Mouse (Mus musculus): ENCODE measurements around the gene Cyth1. TPM values are rescaled to one million over a fixed set of nuclear protein-coding genes. Genes with fewer than 3 reads are reported as not detected.
A peak's percentile ranks its signal among the peaks of the same experiment; 100 is the strongest.

Cyth1 gene
- polyA plus RNA-seq, 1 experiment from 2014 or later: 24.0 TPM

DNA sequence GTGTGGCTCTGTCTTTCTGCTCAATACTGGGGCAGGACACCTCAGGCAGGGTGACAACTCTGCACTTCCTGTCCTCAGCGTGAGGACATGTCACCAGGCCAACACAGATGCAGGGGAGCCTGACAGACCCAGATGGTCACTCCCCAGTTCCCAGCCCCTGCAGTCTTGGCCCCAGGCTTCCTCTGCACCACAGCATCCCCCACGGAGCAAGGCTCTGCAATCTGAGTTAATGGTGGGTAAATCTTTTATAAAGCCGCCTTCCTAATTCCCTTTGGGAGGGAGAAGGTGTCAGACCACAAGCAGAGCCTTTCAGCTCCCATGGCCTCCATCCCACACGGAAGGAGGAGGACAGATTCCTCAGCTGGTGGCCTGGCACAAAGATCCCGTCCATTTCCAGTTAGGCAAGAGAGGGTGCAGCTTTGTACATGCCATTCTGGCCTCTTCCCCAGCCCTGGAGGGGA is 112.2 kb downstream of the Cyth1 start:
- Histone ChIP-seq H3K4me2 (ENCODE audit: low read depth, low read length) (no peak overlapping the region), H3K27ac (ENCODE audit: low read length) (no peak overlapping the region), H3K9me3 (replicated peaks; ENCODE audit: control insufficient read depth, low read length) (peaks cover 5% of the 10 kb centered on the region; the same call in 1 of the 2 replicates), H3K4me3 (ENCODE audit: low read length) (no peak overlapping the region), H3K9ac (ENCODE audit: low read length) (no peak overlapping the region), H3K4me1 (ENCODE audit: control insufficient read depth, insufficient read depth, low read length) (peaks cover 12% of the 10 kb centered on the region), H3K36me3 (ENCODE audit: control insufficient read depth, insufficient read depth) (no peaks in the 10 kb centered on the region), H3K27me3 (ENCODE audit: control insufficient read depth, insufficient read depth, low read length) (no peaks in the 10 kb centered on the region)
- ATAC-seq (replicated peaks; ENCODE audit: extremely low read depth, insufficient read depth, low FRiP score): no peak
- 52% methylated on average over 5 of the region's 5 CpGs for WGBS

DNA sequence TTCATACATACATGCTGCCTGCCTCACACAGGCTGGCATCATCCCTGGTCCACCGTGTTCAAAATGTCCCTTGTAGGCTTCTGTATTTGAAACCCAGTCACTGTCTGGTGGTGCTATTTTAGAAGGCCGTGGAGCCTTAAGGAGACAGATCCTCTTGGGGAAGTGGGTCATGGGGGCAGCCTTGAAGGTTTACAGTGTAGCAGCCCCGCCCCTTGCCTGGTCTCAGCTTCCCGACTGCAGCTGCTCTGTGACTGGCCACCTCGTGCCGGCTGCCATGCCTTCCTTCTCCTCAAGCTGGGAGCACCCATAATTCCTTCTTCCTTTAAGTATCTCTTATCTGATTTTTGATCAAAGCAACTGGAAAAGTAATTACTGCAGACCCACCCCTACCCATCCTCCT is 113.1 kb downstream of the Cyth1 start:
- no peaks in the 10 kb centered on the region for H3K36me3 ChIP-seq (ENCODE audit: control insufficient read depth, insufficient read depth)
- H3K4me1 ChIP-seq (ENCODE audit: control insufficient read depth, insufficient read depth, low read length): peaks cover 12% of the 10 kb centered on the region
- peaks cover 5% of the 10 kb centered on the region; the same call in 1 of the 2 replicates for H3K9me3 ChIP-seq (replicated peaks; ENCODE audit: control insufficient read depth, low read length)
- no peak overlapping the region for H3K9ac ChIP-seq (ENCODE audit: low read length)
- H3K4me2 ChIP-seq (ENCODE audit: low read depth, low read length): no peak overlapping the region
- no peak overlapping the region for H3K27ac ChIP-seq (ENCODE audit: low read length)
- no peak for ATAC-seq (replicated peaks; ENCODE audit: extremely low read depth, insufficient read depth, low FRiP score)
- H3K27me3 ChIP-seq (ENCODE audit: control insufficient read depth, insufficient read depth, low read length): no peaks in the 10 kb centered on the region
- 50% methylated on average over 6 of the region's 6 CpGs for WGBS
- H3K4me3 ChIP-seq (ENCODE audit: low read length): no peak overlapping the region

DNA sequence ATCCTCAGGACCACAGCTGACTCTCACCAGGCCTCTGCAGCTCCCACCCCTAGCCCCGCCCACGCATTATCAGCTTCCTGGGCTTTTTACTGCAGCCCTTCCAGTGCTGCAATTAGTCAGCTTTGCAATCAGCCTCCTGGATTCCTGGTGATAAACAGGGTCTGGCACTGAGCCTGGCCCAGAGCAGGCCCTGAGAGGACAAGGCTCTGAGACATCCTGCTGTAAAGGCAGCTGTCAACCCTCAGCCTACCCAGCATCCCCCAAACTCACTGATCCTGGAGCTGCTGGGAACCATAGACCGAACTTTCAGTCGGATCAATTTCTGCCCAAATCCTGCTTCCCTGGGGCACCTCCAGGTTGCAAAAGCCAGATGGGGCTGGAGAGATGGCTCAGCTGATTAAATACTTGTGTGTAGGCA is 114.6 kb downstream of the Cyth1 start:
- Histone ChIP-seq H3K36me3 (ENCODE audit: control insufficient read depth, insufficient read depth) (no peaks in the 10 kb centered on the region), H3K27me3 (ENCODE audit: control insufficient read depth, insufficient read depth, low read length) (no peaks in the 10 kb centered on the region), H3K27ac (ENCODE audit: low read length) (peak overlapping the region; percentile 59; the same call in 1 of the 2 replicates), H3K9ac (ENCODE audit: low read length) (no peak overlapping the region), H3K4me3 (ENCODE audit: low read length) (no peak overlapping the region), H3K4me1 (ENCODE audit: control insufficient read depth, insufficient read depth, low read length) (peaks cover 12% of the 10 kb centered on the region), H3K9me3 (replicated peaks; ENCODE audit: control insufficient read depth, low read length) (peaks cover 2% of the 10 kb centered on the region; the same call in 1 of the 2 replicates), H3K4me2 (ENCODE audit: low read depth, low read length) (no peak overlapping the region)
- WGBS: 28% methylated on average over 4 of the region's 4 CpGs
- peak; percentile 68 for ATAC-seq (replicated peaks; ENCODE audit: extremely low read depth, insufficient read depth, low FRiP score)

DNA sequence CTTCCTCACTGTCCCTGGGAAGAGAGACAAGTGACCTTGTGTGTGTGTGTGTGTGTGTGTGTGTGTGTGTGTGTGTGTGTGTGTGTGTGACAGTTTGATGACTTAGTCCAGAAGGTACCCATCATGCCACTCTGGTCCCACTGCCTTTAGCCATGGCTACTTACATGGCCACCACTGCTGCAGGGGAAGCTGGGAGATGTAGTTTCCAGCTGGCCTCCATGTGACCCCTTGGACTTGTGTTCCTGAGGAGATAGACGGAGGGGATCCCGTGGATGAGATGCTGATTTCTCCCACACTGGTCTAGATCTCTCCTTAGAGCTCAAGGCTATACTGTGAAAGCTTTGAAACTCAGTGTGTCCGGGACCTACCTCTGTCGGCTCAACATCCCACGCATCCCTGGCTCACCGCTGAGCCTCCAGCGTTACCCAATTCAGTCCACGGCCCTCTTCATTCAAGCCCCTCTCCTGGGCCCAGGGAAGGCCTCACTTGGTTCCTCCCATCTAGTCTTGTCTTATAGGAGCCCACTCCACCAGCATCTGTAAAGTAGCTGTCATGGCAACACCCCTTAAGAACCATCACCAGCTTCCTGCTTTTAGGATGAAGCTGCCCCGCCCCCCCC is 115.2 kb downstream of the Cyth1 start:
- Histone ChIP-seq H3K27ac (ENCODE audit: low read length) (peak overlapping the region; percentile 59; the same call in 1 of the 2 replicates), H3K27me3 (ENCODE audit: control insufficient read depth, insufficient read depth, low read length) (no peaks in the 10 kb centered on the region), H3K4me3 (ENCODE audit: low read length) (no peak overlapping the region), H3K36me3 (ENCODE audit: control insufficient read depth, insufficient read depth) (no peaks in the 10 kb centered on the region), H3K4me1 (ENCODE audit: control insufficient read depth, insufficient read depth, low read length) (peaks cover 12% of the 10 kb centered on the region), H3K9me3 (replicated peaks; ENCODE audit: control insufficient read depth, low read length) (no peaks in the 10 kb centered on the region), H3K4me2 (ENCODE audit: low read depth, low read length) (no peak overlapping the region), H3K9ac (ENCODE audit: low read length) (no peak overlapping the region)
- 57% methylated on average over 9 of the region's 9 CpGs for WGBS
- 0 out of 2 replicates have a peak, but pooled peaks have one; percentile 1 for ATAC-seq (replicated peaks; ENCODE audit: extremely low read depth, insufficient read depth, low FRiP score)

DNA sequence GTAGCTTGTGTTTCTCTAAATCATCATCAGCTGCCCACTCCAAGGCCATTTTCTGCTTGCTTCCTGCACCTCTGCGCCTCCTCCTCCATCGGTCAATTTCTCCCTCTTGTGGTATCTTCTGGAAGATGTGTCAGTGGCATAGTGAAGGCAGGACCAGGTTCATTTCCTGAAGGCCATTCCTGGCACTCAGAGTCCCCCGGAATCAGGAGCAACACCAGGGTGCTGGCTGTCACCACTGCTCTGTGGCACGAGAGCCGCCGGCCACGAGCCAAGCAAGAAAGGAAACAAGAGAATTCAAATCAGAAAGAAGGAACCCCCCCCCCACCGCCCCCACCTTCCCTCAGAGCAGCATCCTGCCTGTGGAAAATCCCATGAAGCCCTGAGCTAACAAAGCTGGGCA is 116.3 kb downstream of the Cyth1 start:
- no peak; the same call in 1 of the 2 replicates for ATAC-seq (replicated peaks; ENCODE audit: extremely low read depth, insufficient read depth, low FRiP score)
- Histone ChIP-seq H3K9ac (ENCODE audit: low read length) (no peak overlapping the region), H3K4me3 (ENCODE audit: low read length) (no peak overlapping the region), H3K27me3 (ENCODE audit: control insufficient read depth, insufficient read depth, low read length) (no peaks in the 10 kb centered on the region), H3K4me2 (ENCODE audit: low read depth, low read length) (no peak overlapping the region), H3K4me1 (ENCODE audit: control insufficient read depth, insufficient read depth, low read length) (peaks cover 12% of the 10 kb centered on the region), H3K27ac (ENCODE audit: low read length) (peak overlapping the region; percentile 64; the same call in 1 of the 2 replicates), H3K9me3 (replicated peaks; ENCODE audit: control insufficient read depth, low read length) (no peaks in the 10 kb centered on the region), H3K36me3 (ENCODE audit: control insufficient read depth, insufficient read depth) (no peaks in the 10 kb centered on the region)
- 53% methylated on average over 8 of the region's 8 CpGs for WGBS

DNA sequence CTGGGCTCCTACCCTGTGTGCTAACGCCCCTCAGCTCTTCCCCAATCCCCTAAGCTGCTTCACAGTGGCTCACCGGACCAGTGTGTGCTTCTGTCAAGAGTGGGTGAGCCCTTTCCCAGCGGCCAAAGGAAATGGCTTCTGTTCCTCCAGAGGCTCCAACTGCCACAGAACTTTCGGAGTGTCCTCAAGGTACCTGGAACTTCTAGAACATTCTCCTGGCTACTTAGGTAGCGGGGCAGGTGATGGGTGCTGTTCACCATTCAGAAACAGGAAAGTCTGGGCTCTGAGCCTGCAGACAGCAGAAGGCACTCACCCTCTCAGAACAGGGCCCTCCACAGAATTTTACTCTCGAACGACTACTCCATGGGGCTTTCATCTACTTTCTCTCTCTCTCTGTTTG is 117.9 kb downstream of the Cyth1 start, which contains the start of gene Dnah17:
TSS of gene Dnah17 (minus strand) at position 101 of the 400 bp plus-strand sequence.
- H3K4me2 ChIP-seq (ENCODE audit: low read depth, low read length): no peak within 1 kb of the TSS
- H3K4me3 ChIP-seq (ENCODE audit: low read length): no peak within 1 kb of the TSS
- no peak within 1 kb of the TSS for H3K27ac ChIP-seq (ENCODE audit: low read length)
- no peaks in the 10 kb centered on the region for H3K9me3 ChIP-seq (replicated peaks; ENCODE audit: control insufficient read depth, low read length)
- no peak within 1 kb of the TSS for H3K9ac ChIP-seq (ENCODE audit: low read length)
- no peaks in the 10 kb centered on the region for H3K36me3 ChIP-seq (ENCODE audit: control insufficient read depth, insufficient read depth)
- H3K4me1 ChIP-seq (ENCODE audit: control insufficient read depth, insufficient read depth, low read length): peaks cover 12% of the 10 kb centered on the region
- WGBS: 86% methylated on average over 7 of the region's 7 CpGs
- no peak for ATAC-seq (replicated peaks; ENCODE audit: extremely low read depth, insufficient read depth, low FRiP score)
- no peaks in the 10 kb centered on the region for H3K27me3 ChIP-seq (ENCODE audit: control insufficient read depth, insufficient read depth, low read length)

DNA sequence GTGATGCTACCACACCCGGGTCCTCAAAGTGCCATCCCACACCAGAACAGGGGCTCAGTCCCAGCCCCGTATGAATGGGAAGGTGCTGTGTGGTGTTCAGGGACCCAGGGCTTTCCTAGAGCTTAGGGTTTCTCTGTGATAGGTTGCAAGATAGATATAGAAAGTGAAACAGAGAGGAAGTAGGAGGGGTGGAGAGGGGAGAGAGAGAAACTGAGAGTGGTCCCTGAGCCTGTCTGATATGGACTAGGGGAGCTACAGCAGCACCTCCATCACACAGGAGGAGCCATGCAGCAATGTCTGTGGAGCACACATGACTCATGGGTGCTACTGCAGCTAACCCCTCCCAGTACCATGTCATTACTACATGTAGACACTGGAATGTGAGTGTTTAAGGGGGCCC is 118.6 kb downstream of the Cyth1 start:
- Histone ChIP-seq H3K9me3 (replicated peaks; ENCODE audit: control insufficient read depth, low read length) (no peaks in the 10 kb centered on the region), H3K27me3 (ENCODE audit: control insufficient read depth, insufficient read depth, low read length) (no peaks in the 10 kb centered on the region), H3K9ac (ENCODE audit: low read length) (no peak overlapping the region), H3K36me3 (ENCODE audit: control insufficient read depth, insufficient read depth) (no peaks in the 10 kb centered on the region), H3K4me1 (ENCODE audit: control insufficient read depth, insufficient read depth, low read length) (peaks cover 12% of the 10 kb centered on the region), H3K4me2 (ENCODE audit: low read depth, low read length) (no peak overlapping the region), H3K27ac (ENCODE audit: low read length) (no peak overlapping the region), H3K4me3 (ENCODE audit: low read length) (no peak overlapping the region)
- 88% methylated on average over 2 of the region's 2 CpGs for WGBS
- no peak for ATAC-seq (replicated peaks; ENCODE audit: extremely low read depth, insufficient read depth, low FRiP score)

DNA sequence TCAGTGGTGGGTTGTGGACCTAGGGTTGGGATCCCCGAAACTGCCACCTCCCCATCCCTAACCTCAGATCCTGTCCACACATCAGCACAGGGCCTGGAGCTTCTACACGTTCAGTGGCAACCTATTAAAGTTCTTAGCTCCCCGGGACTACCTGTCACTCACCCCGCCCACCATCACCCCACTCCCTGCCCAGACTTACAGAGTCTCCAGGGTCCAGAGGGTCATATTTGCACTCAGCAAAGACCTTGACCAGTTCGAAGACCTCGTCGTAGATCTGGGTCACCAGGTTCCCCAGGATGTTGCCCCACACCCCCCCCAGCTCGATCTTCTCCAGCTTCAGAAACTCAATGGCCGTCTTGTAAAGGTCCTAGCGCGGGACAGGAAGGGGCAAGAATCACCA is 126.8 kb downstream of the Cyth1 start:
- Histone ChIP-seq H3K27me3 (ENCODE audit: control insufficient read depth, insufficient read depth, low read length) (no peaks in the 10 kb centered on the region), H3K4me2 (ENCODE audit: low read depth, low read length) (no peak overlapping the region), H3K9me3 (replicated peaks; ENCODE audit: control insufficient read depth, low read length) (no peaks in the 10 kb centered on the region), H3K4me1 (ENCODE audit: control insufficient read depth, insufficient read depth, low read length) (peaks cover 11% of the 10 kb centered on the region), H3K9ac (ENCODE audit: low read length) (no peak overlapping the region), H3K4me3 (ENCODE audit: low read length) (no peak overlapping the region), H3K27ac (ENCODE audit: low read length) (no peak overlapping the region), H3K36me3 (ENCODE audit: control insufficient read depth, insufficient read depth) (no peaks in the 10 kb centered on the region)
- WGBS: 90% methylated on average over 11 of the region's 11 CpGs
- no peak for ATAC-seq (replicated peaks; ENCODE audit: extremely low read depth, insufficient read depth, low FRiP score)

DNA sequence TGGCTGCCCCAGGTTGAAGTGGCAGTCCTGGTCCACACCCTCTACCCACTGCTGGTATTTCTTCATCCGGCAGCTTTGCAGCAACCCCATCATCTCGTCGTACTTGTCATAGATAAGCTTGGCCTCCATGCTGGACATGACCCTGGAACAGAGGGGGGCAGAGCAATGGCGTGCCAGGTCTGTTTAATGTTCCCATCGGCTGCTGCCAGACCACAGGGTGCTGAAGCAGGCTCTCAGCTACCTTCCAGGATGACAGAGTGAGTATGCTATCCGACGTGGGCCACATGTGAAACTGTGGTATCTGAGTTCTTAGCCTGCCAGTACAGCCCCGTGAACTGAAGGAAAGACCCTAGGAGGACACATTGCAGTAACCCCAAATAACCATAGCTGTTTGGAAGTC is 129.6 kb downstream of the Cyth1 start:
- ATAC-seq (replicated peaks; ENCODE audit: extremely low read depth, insufficient read depth, low FRiP score): peak; percentile 77
- no peak overlapping the region for H3K4me3 ChIP-seq (ENCODE audit: low read length)
- no peak overlapping the region for H3K4me2 ChIP-seq (ENCODE audit: low read depth, low read length)
- no peaks in the 10 kb centered on the region for H3K36me3 ChIP-seq (ENCODE audit: control insufficient read depth, insufficient read depth)
- no peaks in the 10 kb centered on the region for H3K27me3 ChIP-seq (ENCODE audit: control insufficient read depth, insufficient read depth, low read length)
- H3K27ac ChIP-seq (ENCODE audit: low read length): peak overlapping the region; percentile 7; the same call in 1 of the 2 replicates
- peaks cover 14% of the 10 kb centered on the region for H3K4me1 ChIP-seq (ENCODE audit: control insufficient read depth, insufficient read depth, low read length)
- no peak overlapping the region for H3K9ac ChIP-seq (ENCODE audit: low read length)
- 29% methylated on average over 8 of the region's 8 CpGs for WGBS
- H3K9me3 ChIP-seq (replicated peaks; ENCODE audit: control insufficient read depth, low read length): no peaks in the 10 kb centered on the region

Measured in heart, embryonic 16.5 days (tissue).